Mouse (Mus musculus) lung, adult 2 months (tissue): ENCODE measurements at regions not wholly inside any gene's neighbourhood (a gene's known extent, or its start where the extent isn't known, plus 50 kb on each side); places are given as distances from the start of the nearest gene placed in this dataset.

ENCODE experiments used
- CTCF ChIP-seq: fragments of 200-500 bp; IDR thresholded peaks from 2 replicates; pipeline ENCODE4 v1.5.1; 2011; ENCODE audit warnings: mild to moderate bottlenecking, low read length, control low read depth; ENCODE audit not compliant: insufficient read depth
- POLR2A ChIP-seq: fragments of 200-500 bp; IDR thresholded peaks from 2 replicates; pipeline ENCODE4 v1.6.1; 2011; ENCODE audit warnings: low read depth, mild to moderate bottlenecking, control low read depth, low read length, borderline replicate concordance; ENCODE audit errors: extremely low read depth

- TF ChIP-seq POLR2A (no peak), CTCF (no peak)
These were observed 56.5 kb upstream of the Slc24a4 start for GRCm38 (mm10) chr12:102071888-102072619.
